Mouse (Mus musculus) bone marrow, adult 2 months (tissue): ENCODE results near the gene Fam192a.

Experiments used
- CTCF ChIP-seq: fragments of 200-500 bp; IDR thresholded peaks from 2 replicates; pipeline ENCODE4 v1.5.1; 2011; ENCODE audit warnings: low read length, control low read depth; ENCODE audit not compliant: control insufficient read depth, insufficient read depth
- POLR2A ChIP-seq: fragments of 200-500 bp; IDR thresholded peaks from 2 replicates; pipeline ENCODE4 v1.6.1; 2011; ENCODE audit warnings: low read depth, mild to moderate bottlenecking, control low read depth, low read length, borderline replicate concordance; ENCODE audit not compliant: control insufficient read depth

DNA sequence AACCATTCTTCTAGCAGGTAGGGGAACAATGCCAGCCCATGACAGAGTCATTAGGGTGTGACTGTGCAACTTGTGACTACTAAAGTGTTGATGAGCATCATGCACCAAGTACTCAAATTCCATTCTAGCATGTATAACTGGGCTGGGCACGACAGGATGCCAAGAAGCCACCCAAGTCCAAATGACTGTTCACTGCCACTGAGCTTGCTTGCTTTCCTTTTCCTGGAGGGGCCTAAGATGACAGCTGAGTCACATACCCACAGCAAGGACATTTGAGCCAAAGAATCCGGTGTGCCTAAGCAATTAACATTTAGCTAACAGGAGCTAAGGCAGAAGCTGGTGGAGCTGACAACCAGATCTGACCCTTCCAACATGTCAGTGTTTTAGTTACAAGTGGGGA lies 29.9 kb downstream of the Fam192a start:
- TF ChIP-seq CTCF: no peak
- TF ChIP-seq POLR2A: no peak
